Mouse (Mus musculus) granulocyte monocyte progenitor cell, adult 5-6 weeks (primary cell): ENCODE data around the gene Olfr726. TPM values are rescaled to one million over a fixed set of nuclear protein-coding genes. Genes with fewer than 3 reads are reported as not detected.

Experiments
- ATAC-seq: replicated peaks from 2 replicates; pipeline ENCODE4 v1.8.0; 2016; ENCODE audit warnings: mild to moderate bottlenecking, moderate TSS enrichment, inconsistent platforms; ENCODE audit not compliant: poor library complexity, severe bottlenecking
- total RNA-seq, 2 experiments: library from RNA; stranded (forward) in 1 of 2; stranded (reverse) in 1 of 2; fragments of 200-712, 200-1000 nt in 1 of 2; fragments of >200 nt in 1 of 2; fragmentation: Nextera tagmentation in 1 of 2; gene quantifications; 2 replicates each; pipeline ENCODE4 v1.2.3; 2014 to 2017

The Olfr726 gene
- total RNA-seq (2014; fragmentation: Nextera tagmentation) (not detected in 2 replicates), total RNA-seq (2017) (not detected in 2 replicates)

DNA sequence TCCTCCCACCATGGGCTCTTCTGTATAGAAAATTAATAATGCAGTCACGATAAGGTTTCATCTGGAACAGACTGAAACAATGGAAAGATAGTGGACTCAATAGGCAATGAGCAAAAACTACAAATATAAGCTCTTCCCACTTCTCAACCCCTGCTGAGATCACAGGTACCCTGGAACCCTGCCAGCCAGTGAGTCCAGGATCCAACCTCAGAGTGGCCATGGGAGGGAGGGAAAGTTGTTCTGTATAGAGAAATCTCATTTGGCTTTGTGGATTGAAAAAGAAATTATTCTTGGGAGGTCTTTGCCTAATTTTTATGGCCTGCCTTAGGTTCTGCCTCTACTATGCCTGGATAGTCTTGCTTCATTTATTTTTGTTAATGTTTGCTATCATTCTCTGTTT is at the start of gene Olfr726:
Olfr726 (minus strand) TSS at position 101 of the 400 bp plus-strand sequence.
- no peak for ATAC-seq

DNA sequence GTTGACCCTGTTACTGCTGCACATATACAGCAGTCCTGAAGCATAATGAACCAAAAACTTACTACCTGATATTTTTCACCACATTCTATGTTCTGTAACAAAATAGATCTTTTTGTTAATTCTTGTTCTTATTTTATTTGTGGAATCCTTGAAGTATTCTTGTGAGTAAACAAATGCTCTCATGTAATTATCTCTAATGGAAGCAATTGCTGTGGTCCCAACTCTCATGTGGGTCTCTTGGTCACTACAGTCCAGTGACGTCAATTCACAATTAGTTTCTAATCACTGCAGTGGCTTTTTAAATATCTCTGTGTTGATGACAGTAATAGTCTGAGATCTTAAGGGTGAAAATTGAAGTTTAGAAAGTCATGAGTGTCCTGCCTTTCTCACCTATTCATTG is 32.1 kb upstream of the Olfr726 start, which contains the start of gene Olfr727:
Olfr727 (plus strand) TSS at position 301 of the 400 bp plus-strand sequence.
- ATAC-seq: no peak

DNA sequence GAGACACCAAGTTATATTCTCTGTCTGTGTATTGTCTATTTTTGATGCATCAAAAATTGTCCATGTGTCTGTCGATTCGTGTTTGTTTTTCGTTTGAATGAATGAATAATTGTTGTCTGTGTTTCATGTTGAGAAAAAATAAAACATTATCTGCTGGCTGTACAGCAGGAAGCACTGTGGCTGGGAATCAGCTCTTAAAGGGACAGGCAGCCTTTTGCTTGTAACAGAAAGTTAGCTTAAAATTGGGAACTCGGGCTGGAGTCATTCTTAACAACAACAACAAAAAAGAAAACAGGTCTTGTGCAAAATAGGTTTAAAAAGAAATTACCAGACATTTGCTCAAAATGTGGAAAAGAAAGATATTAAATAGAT is 28.0 kb downstream of the Olfr726 start:
- ATAC-seq: 0 out of 2 replicates have a peak, but pooled peaks have one; percentile 22

DNA sequence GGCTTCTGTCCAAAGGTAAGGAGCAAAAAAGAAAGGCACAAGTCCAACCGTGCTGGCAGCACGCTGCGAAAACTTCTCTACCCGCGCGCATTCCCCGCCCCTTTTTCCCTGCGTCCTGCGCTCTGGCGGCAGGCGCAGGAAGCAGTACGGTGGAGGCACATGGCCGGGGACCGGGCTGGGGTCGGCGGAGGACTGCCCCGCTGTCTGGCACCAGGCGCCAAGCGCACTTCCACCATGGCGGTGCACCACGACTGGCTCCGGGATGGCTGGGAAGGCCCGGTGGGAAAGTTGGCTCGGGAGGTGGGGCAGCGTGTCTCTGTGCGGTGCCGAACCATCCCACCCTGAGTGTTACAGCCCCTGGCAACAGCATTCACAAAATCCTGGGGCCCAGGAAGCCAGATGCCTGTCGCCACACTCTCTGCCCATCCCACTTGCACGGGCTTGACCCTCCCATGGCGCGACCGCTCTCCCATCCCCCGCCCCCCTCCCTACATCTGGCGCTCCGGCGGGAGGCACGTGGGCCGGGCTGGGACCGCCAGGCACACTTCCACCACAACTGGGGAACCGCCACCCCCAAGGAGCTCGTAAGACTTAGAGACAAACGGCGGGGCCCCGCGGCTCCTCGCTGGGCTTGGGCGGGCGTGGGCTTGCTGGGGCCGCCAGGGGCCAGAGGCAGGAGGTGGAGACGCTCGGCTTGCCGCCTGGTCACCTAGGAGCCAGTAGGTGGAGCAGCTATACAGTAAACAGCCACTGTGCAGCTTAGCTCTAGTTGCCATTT is 28.6 kb downstream of the Olfr726 start:
- ATAC-seq: peak; percentile 92

DNA sequence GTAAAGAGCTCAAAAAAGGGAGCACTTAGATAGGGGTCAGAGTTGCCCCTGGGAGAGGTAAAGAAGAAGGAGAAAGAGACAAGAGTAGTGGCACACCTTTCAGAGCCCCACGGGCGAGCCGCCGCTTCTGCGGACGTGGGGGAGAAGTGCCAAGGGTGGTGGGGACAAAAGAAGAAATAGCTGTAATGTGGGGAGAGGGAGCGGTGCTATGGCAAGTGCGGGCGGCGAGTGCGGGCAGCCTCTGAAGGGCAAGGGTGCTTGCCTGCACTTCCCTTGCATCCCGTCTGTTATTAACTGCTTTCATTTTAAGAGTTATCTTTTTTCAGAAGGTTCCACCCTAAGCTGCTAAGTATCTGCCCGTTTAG is 29.2 kb downstream of the Olfr726 start:
- peak; percentile 20 for ATAC-seq

DNA sequence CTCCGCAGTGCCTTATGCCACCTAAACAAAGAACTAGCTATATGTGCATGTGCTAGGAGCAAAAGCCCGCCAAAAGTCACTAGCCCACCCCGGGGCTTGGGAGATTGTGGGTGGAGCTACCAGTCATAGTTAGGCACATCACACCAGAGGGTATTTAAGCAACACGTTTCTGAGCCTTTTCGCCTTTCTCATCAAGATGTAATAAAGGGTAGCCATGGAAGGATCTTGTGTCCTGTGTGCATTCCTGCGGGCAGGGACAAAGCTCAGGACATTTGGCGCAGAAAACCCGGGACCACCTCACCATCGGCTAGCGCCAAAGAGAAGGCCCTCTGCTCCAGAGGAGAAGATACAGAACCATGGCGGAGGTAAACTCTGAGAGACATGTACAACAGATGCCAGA is 29.6 kb downstream of the Olfr726 start:
- ATAC-seq: no peak

DNA sequence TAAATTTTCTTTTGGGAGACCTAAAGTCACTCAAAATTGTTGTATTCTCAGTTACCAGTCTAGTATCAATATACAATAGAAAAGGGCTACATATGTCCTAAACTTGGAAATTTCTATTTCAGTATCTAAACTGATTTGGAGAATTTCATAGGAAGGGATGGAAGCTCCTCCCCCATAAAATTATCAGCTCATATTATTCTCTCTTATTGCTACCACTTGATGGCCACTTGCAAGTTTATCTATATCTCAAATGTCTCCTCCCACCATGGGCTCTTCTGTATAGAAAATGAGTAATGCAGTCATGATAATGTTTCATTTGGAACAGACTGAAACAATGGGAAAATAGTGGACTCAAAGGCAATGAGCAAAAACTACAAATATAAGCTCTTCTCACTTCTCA is 50.5 kb downstream of the Olfr726 start, which contains the start of gene Olfr725:
Olfr725 (minus strand) TSS at position 101 of the 400 bp plus-strand sequence.
- ATAC-seq: no peak

Other genes starting within 250 kb of the Olfr726 start
- gene Olfr722, start 189.0 kb downstream of the Olfr726 start, total RNA-seq (2014; fragmentation: Nextera tagmentation): not detected in 2 replicates
- not detected in 2 replicates for gene Olfr722, start 189.0 kb downstream of the Olfr726 start, total RNA-seq (2017)
- not detected in 2 replicates for gene Olfr723, start 159.2 kb downstream of the Olfr726 start, total RNA-seq (2014; fragmentation: Nextera tagmentation)
- not detected in 2 replicates for gene Olfr723, start 159.2 kb downstream of the Olfr726 start, total RNA-seq (2017)
- gene Olfr724, start 127.7 kb downstream of the Olfr726 start, total RNA-seq (2014; fragmentation: Nextera tagmentation): not detected in 2 replicates
- gene Olfr724, start 127.7 kb downstream of the Olfr726 start, total RNA-seq (2017): not detected in 2 replicates
- not detected in 2 replicates for gene Olfr725, start 50.6 kb downstream of the Olfr726 start, total RNA-seq (2014; fragmentation: Nextera tagmentation)
- not detected in 2 replicates for gene Olfr725, start 50.6 kb downstream of the Olfr726 start, total RNA-seq (2017)
- not detected in 2 replicates for gene Olfr727, start 32.2 kb upstream of the Olfr726 start, total RNA-seq (2014; fragmentation: Nextera tagmentation)
- not detected in 2 replicates for gene Olfr727, start 32.2 kb upstream of the Olfr726 start, total RNA-seq (2017)
- not detected in 2 replicates for gene Olfr728, start 51.7 kb upstream of the Olfr726 start, total RNA-seq (2014; fragmentation: Nextera tagmentation)
- not detected in 2 replicates for gene Olfr728, start 51.7 kb upstream of the Olfr726 start, total RNA-seq (2017)
- not detected in 2 replicates for gene Olfr729, start 62.0 kb upstream of the Olfr726 start, total RNA-seq (2014; fragmentation: Nextera tagmentation)
- not detected in 2 replicates for gene Olfr729, start 62.0 kb upstream of the Olfr726 start, total RNA-seq (2017)
- not detected in 2 replicates for gene Olfr730, start 97.2 kb upstream of the Olfr726 start, total RNA-seq (2014; fragmentation: Nextera tagmentation)
- gene Olfr730, start 97.2 kb upstream of the Olfr726 start, total RNA-seq (2017): not detected in 2 replicates
- not detected in 2 replicates for gene Olfr731, start 150.9 kb upstream of the Olfr726 start, total RNA-seq (2014; fragmentation: Nextera tagmentation)
- gene Olfr731, start 150.9 kb upstream of the Olfr726 start, total RNA-seq (2017): not detected in 2 replicates
- gene Olfr732, start 193.3 kb upstream of the Olfr726 start, total RNA-seq (2014; fragmentation: Nextera tagmentation): not detected in 2 replicates
- gene Olfr732, start 193.3 kb upstream of the Olfr726 start, total RNA-seq (2017): not detected in 2 replicates
- gene Olfr733, start 210.6 kb upstream of the Olfr726 start, total RNA-seq (2014; fragmentation: Nextera tagmentation): not detected in 2 replicates
- not detected in 2 replicates for gene Olfr733, start 210.6 kb upstream of the Olfr726 start, total RNA-seq (2017)
- gene Olfr734, start 235.8 kb upstream of the Olfr726 start, total RNA-seq (2014; fragmentation: Nextera tagmentation): not detected in 2 replicates
- gene Olfr734, start 235.8 kb upstream of the Olfr726 start, total RNA-seq (2017): not detected in 2 replicates